Mouse (Mus musculus): Measurements from ENCODE around the gene Rbms1. TPM values are rescaled to one million over a fixed set of nuclear protein-coding genes. Genes with fewer than 3 reads are reported as not detected.

Gene Rbms1
- polyA plus RNA-seq, 1 experiment: 24.4 TPM

DNA sequence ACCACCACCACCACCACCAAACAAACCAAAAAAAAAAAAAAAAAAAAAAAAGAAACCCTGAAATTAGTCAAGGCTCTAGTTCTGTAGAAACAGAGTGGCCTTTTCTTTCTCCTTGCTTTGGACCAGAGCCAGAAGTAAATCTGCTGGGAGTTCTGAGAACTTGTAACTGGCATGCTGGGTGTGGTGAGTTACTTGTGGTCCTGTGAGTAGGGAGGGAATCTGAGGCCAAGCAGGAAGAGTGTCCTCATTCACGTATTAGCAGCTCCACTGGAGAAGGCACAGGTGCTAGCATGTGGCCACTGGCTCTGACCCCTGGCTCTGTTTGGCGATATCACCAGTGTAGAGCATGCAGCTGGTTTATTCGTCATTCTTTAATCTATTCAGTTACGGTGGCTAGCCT, 137.3 kb downstream of the Rbms1 start:
- peak; percentile 13 for DNase-seq (ENCODE audit: low read depth, low spot score)
- 36% methylated on average over 4 of the region's 4 CpGs for WGBS

DNA sequence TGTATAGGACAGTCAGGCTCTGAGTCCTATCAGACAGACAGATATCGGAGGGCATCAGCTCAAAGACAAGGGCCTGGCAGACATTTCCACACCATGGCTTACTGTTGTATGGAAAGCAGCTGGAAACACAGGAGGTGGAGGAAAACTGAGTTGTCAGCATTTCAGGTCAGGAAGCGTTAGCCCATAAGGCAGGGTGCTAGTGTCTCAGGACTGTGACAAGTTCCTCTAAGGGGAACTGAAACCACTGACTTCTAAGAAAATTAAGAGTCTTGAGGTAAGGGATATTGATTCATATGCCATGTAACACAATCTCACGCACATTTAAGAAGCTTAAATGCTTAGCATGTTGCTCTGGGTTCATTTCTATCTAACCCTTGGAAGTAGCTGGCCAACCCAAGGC, 141.4 kb downstream of the Rbms1 start:
- 85% methylated on average over 3 of the region's 3 CpGs for WGBS
- no peak for DNase-seq (ENCODE audit: low read depth, low spot score)

DNA sequence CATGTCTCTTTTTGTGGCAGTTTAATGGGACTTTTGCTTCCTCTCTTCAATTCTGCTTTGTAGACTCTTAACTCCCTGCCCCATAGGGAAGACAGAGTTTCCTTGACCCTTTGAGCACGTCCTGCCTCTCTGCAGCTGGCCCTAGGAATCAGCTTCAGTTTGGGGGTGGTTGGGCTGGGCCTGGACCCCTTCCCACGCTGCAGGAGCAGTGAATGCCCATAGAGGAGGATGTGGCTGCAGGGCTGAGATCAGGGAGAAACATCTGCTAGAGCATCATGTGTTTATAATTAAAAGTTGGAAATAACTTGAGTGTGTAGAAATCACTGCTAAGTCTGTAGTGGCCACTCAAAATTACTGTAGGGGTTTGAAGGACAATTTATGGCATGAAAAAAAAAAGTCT, 144.4 kb downstream of the Rbms1 start:
- DNase-seq (ENCODE audit: low read depth, low spot score): no peak
- WGBS: 61% methylated on average over 2 of the region's 2 CpGs

DNA sequence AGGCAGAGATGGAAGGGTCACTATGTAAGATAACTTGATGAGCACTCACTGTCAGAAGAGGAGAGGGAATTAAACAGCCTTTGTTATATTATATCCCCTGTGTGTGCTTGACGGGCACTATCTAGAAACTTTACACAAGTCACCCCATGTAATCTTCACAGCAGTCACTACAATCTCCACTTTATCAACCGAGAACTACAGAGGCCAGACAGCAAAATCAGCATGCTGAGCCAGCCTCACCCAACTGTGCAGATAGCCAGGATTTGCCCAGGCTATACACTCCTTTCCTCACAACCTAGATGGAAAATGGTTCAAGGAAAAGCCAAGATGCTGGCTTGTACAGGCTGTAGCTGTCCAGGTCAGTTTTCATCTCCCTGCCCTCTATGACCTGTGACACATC, 146.7 kb downstream of the Rbms1 start:
- no peak for DNase-seq (ENCODE audit: low read depth, low spot score)
- 91% methylated on average over 2 of the region's 2 CpGs for whole genome bisulfite sequencing

DNA sequence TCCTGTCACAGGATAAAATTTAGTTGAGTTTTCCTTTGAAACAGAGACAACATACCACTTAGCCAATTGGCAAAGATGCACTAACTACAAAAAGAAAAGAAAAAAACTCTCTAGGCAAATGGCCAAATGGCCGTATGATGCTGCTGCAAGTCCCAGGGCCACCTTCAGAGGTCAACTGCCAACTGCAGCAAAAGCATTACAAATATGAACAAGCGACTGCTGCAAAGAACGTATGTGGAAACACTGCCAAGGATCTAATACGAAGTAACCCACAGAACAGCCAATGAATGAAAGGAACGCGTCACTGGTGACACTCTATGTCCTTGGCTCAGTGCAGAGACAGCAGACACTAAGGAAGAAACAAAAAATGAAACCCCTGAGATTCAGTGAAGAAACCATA, 148.2 kb downstream of the Rbms1 start:
- WGBS: 64% methylated on average over 6 of the region's 6 CpGs
- DNase-seq (ENCODE audit: low read depth, low spot score): no peak

DNA sequence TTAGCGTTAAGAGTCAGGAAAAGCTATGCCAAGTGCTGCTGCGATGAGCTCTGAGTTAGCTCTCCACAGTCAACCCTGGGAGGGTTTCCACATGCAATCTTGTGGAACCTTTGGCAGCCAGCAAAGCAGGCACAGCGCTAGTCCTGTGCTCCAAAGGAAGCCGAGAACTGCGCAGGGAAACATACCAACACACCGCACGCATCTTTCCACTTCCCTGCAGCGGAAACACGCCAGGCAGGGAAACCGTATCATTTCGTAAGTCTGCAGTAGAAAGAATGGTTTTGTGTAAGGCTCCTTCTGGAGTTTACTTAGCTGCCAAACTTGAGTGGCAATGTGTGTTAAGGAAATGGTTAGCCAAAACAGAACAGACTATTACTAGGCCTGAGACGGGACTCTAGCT, 150.0 kb downstream of the Rbms1 start:
- WGBS: 80% methylated on average over 12 of the region's 12 CpGs

DNA sequence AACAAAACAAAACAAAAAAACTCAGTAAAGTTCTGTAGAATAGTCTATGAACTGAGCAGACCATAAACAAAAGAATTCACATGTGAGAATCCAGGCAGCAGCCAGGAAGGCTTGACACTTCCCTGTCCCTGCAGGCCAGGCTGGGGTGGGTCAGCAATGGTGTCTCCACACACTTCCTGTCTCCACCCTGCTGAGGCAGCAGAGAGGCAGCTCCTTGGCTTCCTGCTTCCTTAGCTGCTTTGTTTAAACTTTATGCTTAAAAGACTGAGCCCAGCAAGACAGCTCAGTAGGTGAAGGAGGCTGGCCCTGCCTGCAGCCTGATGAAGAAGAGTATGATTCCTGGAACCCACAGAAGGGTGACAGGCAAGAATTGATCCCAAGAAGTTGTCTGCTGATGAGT, 152.4 kb downstream of the Rbms1 start:
- DNase-seq (ENCODE audit: low read depth, low spot score): peak; percentile 40

More for the DNA sequence above, 150.0 kb downstream of the Rbms1 start:
- no peak for DNase-seq (ENCODE audit: low read depth, low spot score)

DNA sequence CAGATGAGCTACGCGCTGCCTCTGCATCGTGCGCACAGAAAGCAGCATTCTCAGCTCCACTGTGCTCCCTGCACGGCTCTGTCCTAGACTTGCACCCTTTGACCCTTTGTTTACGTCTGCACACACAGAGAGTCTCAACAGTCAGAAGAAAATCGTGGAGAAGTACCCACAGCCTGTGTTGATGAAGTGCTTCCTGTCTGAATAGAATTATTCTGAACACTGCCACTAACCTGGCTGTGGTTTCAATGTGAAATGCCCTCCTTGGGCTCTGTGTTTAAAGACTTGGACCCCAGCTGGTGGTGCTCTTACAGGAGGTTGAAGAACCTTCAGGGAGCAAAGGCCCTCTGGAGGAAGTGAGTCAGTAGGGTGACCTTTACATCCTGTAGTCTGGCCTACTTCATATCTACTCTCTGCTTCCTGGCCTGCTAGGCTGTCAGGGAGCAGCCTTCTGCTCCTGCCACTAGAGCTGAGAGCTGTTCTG, 153.5 kb downstream of the Rbms1 start:
- WGBS: 74% methylated on average over 7 of the region's 7 CpGs
- no peak for DNase-seq (ENCODE audit: low read depth, low spot score)

DNA sequence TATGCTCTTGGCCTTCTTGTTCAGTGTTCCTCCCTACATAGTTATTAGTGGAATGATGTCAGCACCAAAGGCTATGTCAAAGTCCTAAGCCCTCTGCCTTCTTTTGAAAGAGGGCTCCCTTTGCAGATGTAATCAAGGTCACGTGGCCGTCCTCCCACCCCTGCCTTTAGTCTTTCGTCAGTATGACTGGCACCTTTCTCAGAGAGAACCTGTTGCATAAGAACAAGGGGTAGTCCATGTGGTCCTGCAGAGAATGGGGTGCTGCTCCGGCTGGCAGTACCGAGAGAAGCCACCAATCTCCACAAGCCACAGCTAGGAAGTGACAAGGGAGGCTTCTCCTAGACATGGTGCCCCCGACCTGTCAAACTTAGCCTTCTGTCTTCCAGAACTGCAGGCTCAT, 154.2 kb downstream of the Rbms1 start:
- DNase-seq (ENCODE audit: low read depth, low spot score): no peak
- whole genome bisulfite sequencing: 90% methylated on average over 6 of the region's 6 CpGs

DNA sequence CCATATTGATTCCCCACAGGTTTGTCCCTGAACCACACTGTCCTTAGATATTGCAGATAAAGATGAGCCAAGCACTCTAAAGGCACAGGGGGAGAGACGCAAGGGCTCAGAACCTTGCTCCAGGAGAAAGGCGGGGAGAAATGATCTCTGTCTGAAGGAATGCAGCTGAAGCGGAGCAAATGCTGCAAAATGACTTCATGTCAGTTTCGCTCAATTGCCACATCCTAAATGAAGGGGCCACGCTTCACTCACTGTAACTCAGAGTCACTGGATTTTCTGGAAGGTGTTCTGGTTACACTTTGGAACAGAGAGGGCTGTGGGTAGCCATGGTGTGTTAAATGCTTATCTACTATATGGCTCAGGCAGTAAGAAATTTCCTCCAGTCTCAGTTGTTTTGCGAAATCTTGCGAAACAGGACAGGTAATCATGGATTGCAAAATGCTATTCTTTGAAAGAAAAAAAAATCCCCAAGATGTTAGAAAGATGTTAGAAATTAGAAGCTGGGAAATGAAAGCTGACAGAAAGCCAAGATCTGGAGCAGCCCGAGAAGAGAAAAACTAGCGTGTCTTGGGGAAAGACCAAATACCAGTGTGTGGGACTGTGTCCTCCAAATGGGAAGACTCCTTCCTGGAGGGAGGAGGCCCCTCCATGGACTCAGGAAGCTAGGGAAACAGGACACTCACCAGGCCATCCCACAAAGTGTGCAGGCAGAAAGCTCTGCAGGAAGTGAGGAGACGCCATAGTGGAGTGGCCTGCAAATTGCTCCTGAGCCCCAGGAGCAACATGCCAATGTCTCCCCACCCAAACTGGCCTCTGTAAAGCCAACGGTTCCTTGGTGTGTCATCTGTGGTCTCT, 155.4 kb downstream of the Rbms1 start:
- 61% methylated on average over 11 of the region's 11 CpGs for WGBS
- no peak for DNase-seq (ENCODE audit: low read depth, low spot score)

DNA sequence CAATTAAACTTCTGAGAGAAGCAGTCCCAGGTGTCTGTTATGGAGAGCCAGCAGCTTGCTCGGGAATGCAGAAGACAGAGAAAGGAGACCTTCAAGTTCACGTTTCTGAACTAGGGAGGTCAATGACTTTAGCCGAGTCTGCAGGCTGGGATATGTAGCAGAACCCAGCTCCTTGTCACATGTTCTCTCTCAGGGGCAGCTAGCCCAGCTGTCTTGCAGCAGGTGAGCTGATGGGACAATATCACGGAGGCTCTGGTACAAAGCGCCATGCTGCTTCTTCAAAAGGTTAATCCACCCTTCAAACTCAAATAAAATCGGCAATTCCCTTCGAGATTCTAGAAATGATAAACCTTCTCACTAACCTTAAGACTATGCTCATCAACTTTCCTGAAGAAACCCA, 158.2 kb downstream of the Rbms1 start:
- DNase-seq (ENCODE audit: low read depth, low spot score): no peak
- WGBS: 72% methylated on average over 7 of the region's 7 CpGs

DNA sequence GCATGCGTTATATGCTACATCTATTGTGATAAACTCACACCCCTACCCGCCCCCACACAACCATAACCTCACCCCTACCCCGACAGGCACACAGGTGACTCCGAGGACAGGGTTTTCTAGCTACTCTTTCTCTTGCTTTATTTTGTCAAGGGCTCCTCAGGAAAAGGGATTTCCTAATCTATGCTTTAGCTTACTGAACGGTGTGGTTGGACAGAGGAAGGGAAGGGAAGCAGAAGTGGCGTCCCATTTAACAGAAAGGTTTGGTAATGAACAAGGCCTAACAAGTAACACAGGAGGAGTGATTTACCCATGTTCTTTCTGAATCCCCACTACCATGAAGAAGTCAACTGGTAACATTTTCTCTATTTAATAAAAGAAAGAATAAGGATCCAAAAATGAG, 159.6 kb downstream of the Rbms1 start:
- DNase-seq (ENCODE audit: low read depth, low spot score): no peak

DNA sequence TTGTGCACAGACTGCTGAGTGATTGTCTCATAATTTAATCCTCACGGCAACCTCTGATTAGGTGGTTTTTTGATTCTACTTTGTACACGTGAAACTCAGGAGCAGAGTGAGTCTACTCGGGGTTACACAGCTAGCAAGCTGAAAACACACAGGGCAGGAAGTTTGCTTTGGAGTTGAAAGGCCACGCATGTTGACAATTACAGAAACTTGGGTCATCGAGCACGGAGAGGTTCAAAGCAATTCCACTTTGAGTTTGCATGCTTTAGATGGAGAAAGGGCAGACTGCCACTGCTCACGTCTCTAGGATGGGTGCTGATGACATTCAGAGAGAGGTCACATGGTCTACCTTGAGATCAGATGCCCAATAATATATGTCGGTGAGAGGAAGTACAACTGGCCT, 160.2 kb downstream of the Rbms1 start:
- 57% methylated on average over 8 of the region's 8 CpGs for WGBS
- DNase-seq (ENCODE audit: low read depth, low spot score): no peak

More for the DNA sequence above, 159.6 kb downstream of the Rbms1 start:
- 93% methylated on average over 6 of the region's 6 CpGs for WGBS

DNA sequence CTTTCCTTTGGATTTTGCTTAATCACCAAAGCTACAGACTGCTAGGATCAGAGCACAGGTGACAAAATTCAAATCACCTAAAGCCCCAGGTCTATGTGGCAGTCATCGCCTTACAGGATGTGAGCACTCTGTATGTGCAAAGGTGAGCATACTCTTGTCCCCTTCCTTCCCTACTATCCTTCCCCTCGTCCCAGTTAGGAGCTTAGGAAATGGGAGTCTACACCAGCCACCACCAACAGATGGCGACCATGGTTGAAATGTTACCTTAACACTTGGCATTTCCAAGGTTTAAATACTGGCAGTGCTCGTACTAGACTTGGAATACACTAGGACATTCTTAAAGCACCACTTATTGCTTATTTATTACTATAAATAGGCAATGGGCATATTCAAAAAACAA, 160.8 kb downstream of the Rbms1 start:
- 41% methylated on average over 4 of the region's 4 CpGs for WGBS

DNA sequence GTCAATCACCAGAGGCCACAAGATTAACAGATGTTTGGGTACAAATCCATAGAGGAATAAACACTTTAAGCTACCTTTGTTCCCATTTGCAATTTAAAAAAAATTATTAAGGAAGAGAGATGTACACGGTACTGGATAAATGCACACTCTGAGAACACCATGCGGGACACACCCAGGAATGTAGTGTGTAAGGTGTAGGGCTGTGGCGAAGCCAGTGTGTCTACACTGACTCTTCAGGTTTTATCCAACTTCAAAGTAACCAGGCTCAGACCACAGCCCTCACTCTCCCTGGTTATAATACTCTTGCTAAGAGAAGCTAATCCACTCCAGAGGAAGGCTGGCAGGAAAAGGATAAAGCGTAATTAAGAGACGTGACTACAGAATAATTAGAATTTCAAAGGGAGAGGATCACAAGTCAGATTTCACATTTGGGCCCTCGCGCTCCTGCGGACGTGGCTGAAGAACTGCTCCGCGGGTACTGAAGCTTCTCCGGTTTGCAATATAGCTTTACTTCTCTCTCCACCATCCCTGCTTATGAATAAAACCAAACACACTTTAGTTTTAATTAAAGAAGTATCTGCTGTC, 161.3 kb downstream of the Rbms1 start:
- DNase-seq (ENCODE audit: low read depth, low spot score): no peak
- WGBS: 88% methylated on average over 12 of the region's 12 CpGs

More for the DNA sequence above, 160.8 kb downstream of the Rbms1 start:
- DNase-seq (ENCODE audit: low read depth, low spot score): no peak

DNA sequence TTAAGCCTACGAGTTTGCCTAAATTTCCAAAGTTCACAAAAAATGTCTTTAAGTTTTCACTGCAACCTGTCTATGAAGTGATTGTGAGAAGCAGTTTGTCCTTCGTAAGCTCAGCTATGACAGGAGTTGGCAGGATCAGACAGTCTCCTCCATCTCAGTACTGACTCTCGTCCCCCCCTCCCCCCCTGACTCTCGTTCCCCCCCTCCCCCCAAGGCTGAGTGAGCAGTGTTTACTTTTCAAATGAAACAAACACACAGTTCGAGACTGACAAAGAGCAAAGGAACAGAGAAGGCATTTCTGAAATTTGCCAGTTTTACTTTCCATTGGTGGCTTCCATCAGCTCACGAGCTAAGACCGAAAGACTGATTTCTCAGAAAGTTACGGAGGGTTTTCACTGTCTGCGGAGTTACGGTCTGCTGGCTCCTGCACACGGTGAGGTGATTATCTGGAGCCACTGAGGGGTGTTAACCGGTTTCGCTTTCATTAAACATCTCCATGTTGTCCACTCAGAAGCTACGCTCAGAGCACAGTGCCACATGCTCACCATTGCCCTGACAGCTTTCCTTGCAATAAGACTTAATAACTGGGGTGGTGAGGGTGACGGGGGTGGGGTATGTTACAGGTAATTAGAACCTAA, 162.0 kb downstream of the Rbms1 start:
- no peak for DNase-seq (ENCODE audit: low read depth, low spot score)

DNA sequence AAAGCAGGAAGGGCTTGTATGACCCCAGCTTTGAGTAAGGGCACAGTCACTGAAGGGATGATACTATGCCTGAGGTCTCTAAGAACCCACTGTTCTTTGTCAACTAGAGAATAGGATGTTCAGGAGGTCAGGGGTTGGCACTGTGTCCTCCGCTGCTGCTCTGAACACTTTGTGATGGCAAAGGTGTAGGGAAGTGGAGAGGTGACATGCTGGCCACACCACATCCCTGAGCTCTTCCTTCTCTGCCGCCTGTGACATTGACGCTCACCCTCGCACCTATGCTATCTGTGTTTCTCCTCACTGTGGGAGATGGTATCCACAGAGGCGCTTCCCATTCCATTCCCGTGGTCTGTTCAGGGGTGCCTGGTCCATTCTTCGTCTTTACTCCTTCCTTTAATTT, 163.2 kb downstream of the Rbms1 start:
- 91% methylated on average over 7 of the region's 7 CpGs for WGBS
- no peak for DNase-seq (ENCODE audit: low read depth, low spot score)

More for the DNA sequence above, 162.0 kb downstream of the Rbms1 start:
- WGBS: 55% methylated on average over 15 of the region's 15 CpGs

DNA sequence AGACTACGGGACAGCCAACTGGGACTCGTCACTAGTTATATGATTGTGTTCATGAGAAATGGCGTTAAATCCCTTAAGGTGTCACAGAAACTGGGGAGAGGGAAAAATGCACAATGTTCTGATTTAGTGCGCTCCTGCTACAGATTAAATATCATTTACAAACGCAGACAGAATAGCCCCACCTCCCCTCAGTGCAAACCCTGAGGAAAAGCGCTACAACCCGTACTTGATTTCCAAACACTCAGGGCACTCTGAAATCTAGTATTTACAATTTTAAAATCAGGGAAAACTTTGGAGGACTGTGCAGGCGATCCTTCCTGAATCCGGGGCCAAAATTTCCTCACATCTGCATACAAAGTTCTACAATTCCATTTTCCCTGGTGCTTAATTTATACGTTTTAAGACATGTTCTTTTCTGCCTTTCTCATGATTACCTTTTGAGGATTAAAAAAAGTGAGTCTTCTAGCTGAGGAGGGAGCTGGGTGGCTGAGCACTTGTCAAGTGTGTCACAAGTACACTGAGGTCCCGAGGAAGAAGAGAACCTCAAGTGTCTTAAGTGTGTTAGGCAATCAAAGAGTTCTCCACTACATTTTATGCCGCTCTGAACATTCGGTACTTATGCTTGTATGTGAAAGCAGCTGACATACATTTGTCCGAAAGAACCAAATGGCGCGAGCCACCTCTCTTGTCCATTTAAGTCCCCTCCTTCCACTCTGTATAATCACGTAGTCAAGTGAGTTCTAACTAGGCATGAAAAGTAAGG, 164.0 kb downstream of the Rbms1 start:
- no peak for DNase-seq (ENCODE audit: low read depth, low spot score)
- 86% methylated on average over 17 of the region's 17 CpGs for WGBS

DNA sequence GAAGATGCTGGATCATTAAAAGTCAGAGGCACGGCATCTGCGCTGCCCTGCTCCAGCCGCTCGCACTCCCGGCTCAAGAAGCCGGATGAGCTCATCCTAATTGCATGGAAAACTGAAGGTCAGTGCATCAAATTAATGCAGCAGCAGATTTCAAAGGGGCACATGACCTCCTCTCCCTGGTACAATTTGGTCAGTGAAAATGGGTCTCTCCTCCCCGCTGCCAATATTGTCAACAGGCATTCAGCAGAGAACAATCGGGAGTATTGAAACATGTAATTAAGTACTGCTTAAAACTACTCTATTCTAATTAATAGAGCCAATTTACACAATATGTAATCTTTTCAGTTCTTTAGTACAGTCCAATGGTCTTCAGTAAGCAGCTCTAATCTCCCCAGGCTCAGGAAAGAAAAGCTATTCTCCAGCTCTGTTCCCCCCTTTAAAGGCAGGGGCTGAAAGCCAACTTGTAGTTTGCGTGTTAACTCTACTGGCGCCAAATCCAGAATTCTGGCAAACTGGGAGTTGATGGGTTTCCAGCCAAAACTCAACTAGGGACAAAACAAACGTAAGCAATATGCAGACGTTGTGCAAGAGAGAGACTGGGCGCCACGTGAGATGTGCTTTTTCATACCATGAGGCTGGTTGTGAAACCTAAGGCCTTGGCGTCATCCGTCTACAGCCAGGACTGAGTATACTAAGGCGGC, 165.9 kb downstream of the Rbms1 start:
- WGBS: 79% methylated on average over 17 of the region's 17 CpGs
- no peak for DNase-seq (ENCODE audit: low read depth, low spot score)

DNA sequence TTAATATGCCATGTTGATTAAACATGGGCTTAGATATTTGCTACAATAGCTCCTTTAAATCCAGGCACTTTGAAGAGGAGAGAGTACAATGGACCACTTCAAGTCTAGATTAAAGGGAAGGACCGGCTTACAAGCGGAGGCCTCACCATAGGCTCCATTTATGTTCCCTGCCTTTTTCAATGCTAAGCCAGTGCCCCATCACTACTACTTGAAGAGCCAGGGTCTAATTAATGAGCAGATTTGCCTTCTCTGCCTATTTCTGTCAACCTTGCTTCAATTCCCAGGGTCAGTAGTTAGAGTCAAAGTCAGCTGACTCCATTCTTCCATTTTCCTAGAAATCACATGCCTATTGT, 166.4 kb downstream of the Rbms1 start:
- no peak for DNase-seq (ENCODE audit: low read depth, low spot score)
- WGBS: 93% methylated on average over 2 of the region's 2 CpGs

Measured in large intestine, adult 2 months (tissue).